Mouse (Mus musculus): ENCODE data around the gene Cotl1.
A peak's percentile ranks its signal among the peaks of the same experiment; 100 is the strongest.

The Cotl1 gene

GRCm38 (mm10) chr8:119817446-119817845, 22.9 kb downstream of the Cotl1 start:
- no peak for DNase-seq (ENCODE audit: low read depth)

GRCm38 (mm10) chr8:119816219-119816618, 24.1 kb downstream of the Cotl1 start:
- DNase-seq (ENCODE audit: low read depth), result no peak

GRCm38 (mm10) chr8:119812650-119813431, 27.5 kb downstream of the Cotl1 start:
- peak; percentile 72 for DNase-seq (ENCODE audit: low read depth)

GRCm38 (mm10) chr8:119811925-119812324, 28.4 kb downstream of the Cotl1 start:
- peak; percentile 73 for DNase-seq (ENCODE audit: low read depth)

- DNase-seq (ENCODE audit: low read depth), result no peak
Measured at GRCm38 (mm10) chr8:119810953-119811499, 29.3 kb downstream of the Cotl1 start.

- DNase-seq (ENCODE audit: low read depth), result no peak
Measured at GRCm38 (mm10) chr8:119810127-119810868, 30.0 kb downstream of the Cotl1 start.

- no peak for DNase-seq (ENCODE audit: low read depth)
Measured at GRCm38 (mm10) chr8:119809620-119810019, 30.7 kb downstream of the Cotl1 start.

GRCm38 (mm10) chr8:119807687-119808086, 32.7 kb downstream of the Cotl1 start:
- DNase-seq (ENCODE audit: low read depth), result no peak

- no peak for DNase-seq (ENCODE audit: low read depth)
Measured at GRCm38 (mm10) chr8:119806422-119807263, 33.7 kb downstream of the Cotl1 start.

GRCm38 (mm10) chr8:119805275-119805674, 35.1 kb downstream of the Cotl1 start:
- no peak for DNase-seq (ENCODE audit: low read depth)

GRCm38 (mm10) chr8:119802592-119802991, 37.8 kb downstream of the Cotl1 start:
- DNase-seq (ENCODE audit: low read depth), result peak; percentile 60

- DNase-seq (ENCODE audit: low read depth), result no peak
Measured at GRCm38 (mm10) chr8:119801168-119801567, 39.2 kb downstream of the Cotl1 start.

GRCm38 (mm10) chr8:119798965-119799264, 41.4 kb downstream of the Cotl1 start:
- DNase-seq (ENCODE audit: low read depth), result no peak

GRCm38 (mm10) chr8:119798170-119798964, 42.0 kb downstream of the Cotl1 start:
- peak; percentile 79 for DNase-seq (ENCODE audit: low read depth)

GRCm38 (mm10) chr8:119795651-119796050, 44.7 kb downstream of the Cotl1 start:
- DNase-seq (ENCODE audit: low read depth), result no peak

GRCm38 (mm10) chr8:119794689-119795088, 45.7 kb downstream of the Cotl1 start:
- DNase-seq (ENCODE audit: low read depth), result no peak

GRCm38 (mm10) chr8:119791804-119792704, 48.3 kb downstream of the Cotl1 start:
- peak; percentile 15 for DNase-seq (ENCODE audit: low read depth)

- DNase-seq (ENCODE audit: low read depth), result peak; percentile 72
Measured at GRCm38 (mm10) chr8:119789581-119789980, 50.8 kb downstream of the Cotl1 start.

GRCm38 (mm10) chr8:119788607-119789381, 51.5 kb downstream of the Cotl1 start:
- DNase-seq (ENCODE audit: low read depth), result peak; percentile 9

GRCm38 (mm10) chr8:119787341-119787740, 53.0 kb downstream of the Cotl1 start:
- DNase-seq (ENCODE audit: low read depth), result no peak

All from naive thymus-derived CD4-positive, alpha-beta T cell, adult 2 months (primary cell).